Mouse (Mus musculus) liver, embryonic 13.5 days (tissue): ENCODE data around the gene Neu3. TPM values are rescaled to one million over a fixed set of nuclear protein-coding genes. Genes with fewer than 3 reads are reported as not detected.
A peak's percentile ranks its signal among the peaks of the same experiment; 100 is the strongest.
"Not testable (repeated sequence)": the region's sequence is repeated elsewhere in the genome, so short reads cannot be mapped to it uniquely, and the experiment has no call there.

Source experiments
- ATAC-seq: fragments of 200-750 bp; cut with Nextera tagmentation; 2 replicates; pipeline ENCODE4 v1.8.0; 2017; ENCODE audit warnings: low read depth, mild to moderate bottlenecking, moderate number of reproducible peaks, moderate library complexity
- DNase-seq: peaks from one replicate; pipeline ENCODE4 v3.0.0; 2022
- H3K27ac ChIP-seq: fragments of 300-500 bp; sonication (generic); 2 replicates; pipeline ENCODE4 v1.5.1; 2015; ENCODE audit warnings: moderate library complexity, mild to moderate bottlenecking, inconsistent platforms
- H3K27me3 ChIP-seq: fragments of 300-500 bp; sonication (generic); 2 replicates; pipeline ENCODE4 v1.6.1; 2015; ENCODE audit warnings: mild to moderate bottlenecking, inconsistent platforms
- H3K36me3 ChIP-seq: fragments of 300-500 bp; sonication (generic); 2 replicates; pipeline ENCODE4 v1.6.1; 2015; ENCODE audit warnings: mild to moderate bottlenecking, inconsistent platforms
- H3K4me1 ChIP-seq: fragments of 300-500 bp; sonication (generic); replicated peaks from 2 replicates; pipeline ENCODE4 v1.6.1; 2015; ENCODE audit warnings: inconsistent platforms
- H3K4me2 ChIP-seq: fragments of 300-500 bp; sonication (generic); 2 replicates; pipeline ENCODE4 v1.6.1; 2015; ENCODE audit warnings: inconsistent platforms, mild to moderate bottlenecking, moderate library complexity
- H3K4me3 ChIP-seq: fragments of 300-500 bp; sonication (generic); replicated peaks from 2 replicates; pipeline ENCODE4 v1.5.1; 2015; ENCODE audit warnings: mild to moderate bottlenecking, inconsistent platforms
- H3K9ac ChIP-seq: fragments of 300-500 bp; sonication (generic); 2 replicates; pipeline ENCODE4 v1.6.1; 2015; ENCODE audit warnings: mild to moderate bottlenecking, inconsistent platforms
- H3K9me3 ChIP-seq: fragments of 300-500 bp; sonication (generic); replicated peaks from 2 replicates; pipeline ENCODE4 v1.6.1; 2016; ENCODE audit warnings: inconsistent platforms
- WGBS: fragments of 180-500 bp; shearing (Covaris S2); methylation state at CpG from one replicate; pipeline ENCODE4 v1.1.7; 2015; ENCODE audit not compliant: insufficient replicate concordance; 5-methylcytosine and 5-hydroxymethylcytosine counted together
- polyA plus RNA-seq: library from polyadenylated mRNA; unstranded; fragments of >200 nt; fragmentation: Nextera tagmentation; extraction: Ambion mirVana; gene quantifications from 2 replicates; pipeline ENCODE4 v1.2.1, GENCODE M21; 2015

Neu3 gene
- polyA plus RNA-seq, 1 experiment from 2014 or later = 4.2 TPM

- no peak overlapping the region for H3K4me2 ChIP-seq
- no peak for ATAC-seq
- DNase-seq = no peak
- no peak overlapping the region for H3K9ac ChIP-seq
- H3K36me3 ChIP-seq = peaks cover 21% of the 10 kb centered on the region
- WGBS = 82% methylated on average over 2 of the region's 2 CpGs
- peaks cover 15% of the 10 kb centered on the region for H3K4me1 ChIP-seq
- no peak overlapping the region for H3K4me3 ChIP-seq
- H3K27me3 ChIP-seq = no peaks in the 10 kb centered on the region
- no peak overlapping the region for H3K27ac ChIP-seq
- H3K9me3 ChIP-seq = no peaks in the 10 kb centered on the region
Observed at GRCm38 (mm10) chr7:99833846-99834222, 5.6 kb upstream of the Neu3 start.

- H3K27me3 ChIP-seq = no peaks in the 10 kb centered on the region
- 67% methylated on average over 5 of the region's 5 CpGs for WGBS
- peaks cover 16% of the 10 kb centered on the region for H3K4me1 ChIP-seq
- no peak overlapping the region for H3K9ac ChIP-seq
- DNase-seq = no peak
- no peak overlapping the region for H3K4me3 ChIP-seq
- no peak overlapping the region for H3K4me2 ChIP-seq
- peaks cover 16% of the 10 kb centered on the region for H3K36me3 ChIP-seq
- H3K9me3 ChIP-seq = no peaks in the 10 kb centered on the region
- no peak for ATAC-seq
- no peak overlapping the region for H3K27ac ChIP-seq
Observed at GRCm38 (mm10) chr7:99833115-99833845, 5.1 kb upstream of the Neu3 start.

GRCm38 (mm10) chr7:99826096-99826495 is 2.1 kb downstream of the Neu3 start:
- Histone ChIP-seq H3K4me1 (peaks cover 67% of the 10 kb centered on the region), H3K9ac (peak overlapping the region; percentile 88), H3K36me3 (peaks cover 11% of the 10 kb centered on the region), H3K4me2 (peak overlapping the region; percentile 82), H3K27me3 (no peaks in the 10 kb centered on the region), H3K4me3 (peak overlapping the region; percentile 76), H3K9me3 (no peaks in the 10 kb centered on the region), H3K27ac (peak overlapping the region; percentile 95)
- DNase-seq (no peak), ATAC-seq (no peak)
- 67% methylated on average over 6 of the region's 6 CpGs for WGBS

- peak overlapping the region; percentile 95 for H3K27ac ChIP-seq
- peak overlapping the region; percentile 76 for H3K4me3 ChIP-seq
- WGBS = 56% methylated on average over 9 of the region's 9 CpGs
- peak overlapping the region; percentile 82 for H3K4me2 ChIP-seq
- H3K4me1 ChIP-seq = peaks cover 67% of the 10 kb centered on the region
- no peak for DNase-seq
- ATAC-seq = peak; percentile 13; the same call in 1 of the 2 replicates
- peak overlapping the region; percentile 88 for H3K9ac ChIP-seq
- no peaks in the 10 kb centered on the region for H3K9me3 ChIP-seq
- H3K27me3 ChIP-seq = no peaks in the 10 kb centered on the region
- peaks cover 11% of the 10 kb centered on the region for H3K36me3 ChIP-seq
Observed at GRCm38 (mm10) chr7:99825511-99825910, 2.7 kb downstream of the Neu3 start.

GRCm38 (mm10) chr7:99824649-99825483 is 3.4 kb downstream of the Neu3 start:
- Histone ChIP-seq H3K9me3 (no peaks in the 10 kb centered on the region), H3K4me1 (peaks cover 67% of the 10 kb centered on the region), H3K36me3 (peaks cover 11% of the 10 kb centered on the region), H3K9ac (peak overlapping the region; percentile 88), H3K4me2 (peak overlapping the region; percentile 82), H3K4me3 (peak overlapping the region; percentile 76), H3K27ac (peak overlapping the region; percentile 95), H3K27me3 (no peaks in the 10 kb centered on the region)
- ATAC-seq (peak; percentile 74), DNase-seq (peak; percentile 66)
- 9% methylated on average over 16 of the region's 16 CpGs for WGBS

- Histone ChIP-seq H3K36me3 (peaks cover 15% of the 10 kb centered on the region), H3K27me3 (no peaks in the 10 kb centered on the region), H3K9me3 (no peaks in the 10 kb centered on the region), H3K4me1 (peaks cover 65% of the 10 kb centered on the region), H3K4me3 (peak overlapping the region; percentile 30; the same call in 1 of the 2 replicates), H3K27ac (peak overlapping the region; percentile 91), H3K4me2 (peak overlapping the region; percentile 64), H3K9ac (peak overlapping the region; percentile 57)
- 74% methylated on average over 10 of the region's 10 CpGs for WGBS
- DNase-seq = no peak
- no peak for ATAC-seq
Observed at GRCm38 (mm10) chr7:99823045-99823663, 5.1 kb downstream of the Neu3 start.

GRCm38 (mm10) chr7:99822426-99822825 is 5.8 kb downstream of the Neu3 start:
- Histone ChIP-seq H3K4me2 (peak overlapping the region; percentile 64), H3K36me3 (peaks cover 19% of the 10 kb centered on the region), H3K4me3 (peak overlapping the region; percentile 30), H3K27me3 (no peaks in the 10 kb centered on the region), H3K9ac (peak overlapping the region; percentile 57), H3K4me1 (peaks cover 69% of the 10 kb centered on the region), H3K27ac (peak overlapping the region; percentile 91), H3K9me3 (no peaks in the 10 kb centered on the region)
- ATAC-seq (peak; percentile 75), DNase-seq (peak; percentile 57)
- WGBS = 31% methylated on average over 5 of the region's 5 CpGs

GRCm38 (mm10) chr7:99821953-99822352 is 6.3 kb downstream of the Neu3 start:
- Histone ChIP-seq H3K4me1 (peaks cover 70% of the 10 kb centered on the region), H3K4me2 (peak overlapping the region; percentile 64), H3K9ac (peak overlapping the region; percentile 57), H3K27ac (peak overlapping the region; percentile 91), H3K9me3 (no peaks in the 10 kb centered on the region), H3K27me3 (no peaks in the 10 kb centered on the region), H3K36me3 (peaks cover 24% of the 10 kb centered on the region), H3K4me3 (peak overlapping the region; percentile 30)
- DNase-seq (no peak), ATAC-seq (peak; percentile 60)
- 51% methylated on average over 2 of the region's 2 CpGs for WGBS

GRCm38 (mm10) chr7:99818181-99818725 is 10.0 kb downstream of the Neu3 start:
- H3K9ac ChIP-seq = peak overlapping the region; percentile 41; the same call in 1 of the 2 replicates
- 25% methylated on average over 9 of the region's 9 CpGs for WGBS
- H3K27me3 ChIP-seq, H3K4me3 ChIP-seq, DNase-seq, ATAC-seq, H3K9me3 ChIP-seq: not testable (repeated sequence)
- H3K36me3 ChIP-seq = peaks cover 48% of the 10 kb centered on the region
- H3K4me1 ChIP-seq = peaks cover 36% of the 10 kb centered on the region
- peak overlapping the region; percentile 42 for H3K4me2 ChIP-seq
- peak overlapping the region; percentile 64 for H3K27ac ChIP-seq

- H3K9me3 ChIP-seq = no peaks in the 10 kb centered on the region
- H3K4me2 ChIP-seq = no peak overlapping the region
- WGBS = 84% methylated on average over 11 of the region's 11 CpGs
- DNase-seq = no peak
- H3K4me3 ChIP-seq = no peak overlapping the region
- H3K27ac ChIP-seq = no peak overlapping the region
- no peak overlapping the region for H3K9ac ChIP-seq
- no peak for ATAC-seq
- no peaks in the 10 kb centered on the region for H3K27me3 ChIP-seq
- peaks cover 63% of the 10 kb centered on the region for H3K36me3 ChIP-seq
- peaks cover 40% of the 10 kb centered on the region for H3K4me1 ChIP-seq
Observed at GRCm38 (mm10) chr7:99813394-99813793, 14.8 kb downstream of the Neu3 start.

GRCm38 (mm10) chr7:99811661-99812060 is 16.6 kb downstream of the Neu3 start:
- ATAC-seq = no peak
- H3K27ac ChIP-seq = no peak overlapping the region
- no peak overlapping the region for H3K4me2 ChIP-seq
- peaks cover 33% of the 10 kb centered on the region for H3K4me1 ChIP-seq
- no peak overlapping the region for H3K9ac ChIP-seq
- H3K9me3 ChIP-seq = no peaks in the 10 kb centered on the region
- WGBS = 90% methylated on average over 4 of the region's 4 CpGs
- H3K36me3 ChIP-seq = peaks cover 51% of the 10 kb centered on the region
- no peak overlapping the region for H3K4me3 ChIP-seq
- no peaks in the 10 kb centered on the region for H3K27me3 ChIP-seq
- no peak for DNase-seq
